Mouse (Mus musculus): Measurements from ENCODE around the gene Snrpa1. TPM values are rescaled to one million over a fixed set of nuclear protein-coding genes. Genes with fewer than 3 reads are reported as not detected.
A peak's percentile ranks its signal among the peaks of the same experiment; 100 is the strongest.

The Snrpa1 gene
- polyA plus RNA-seq (2011; ENCODE audit: insufficient read depth, insufficient read length, low read depth, missing spikeins) = 152 and 155 TPM in 2 replicates

GRCm38 (mm10) chr7:66058703-66059102 lies at the start of gene Snrpa1:
TSS of gene Snrpa1 (plus strand) at chr7:66059003.
- no peak for TF ChIP-seq EP300 (IDR thresholded peaks at IDR 0.05; ENCODE audit: insufficient read depth, low read depth, low read length)
- TF ChIP-seq CTCF (IDR thresholded peaks at IDR 0.05; ENCODE audit: low read depth, low read length) = no peak
- TF ChIP-seq POLR2A (IDR thresholded peaks at IDR 0.05; ENCODE audit: insufficient read depth, low read length) = no peak

GRCm38 (mm10) chr7:66010518-66010917 lies 48.3 kb upstream of the Snrpa1 start:
- Histone ChIP-seq H3K9me3 (replicated peaks; ENCODE audit: control insufficient read depth, insufficient read depth, low read length, poor library complexity, severe bottlenecking) (no peaks in the 10 kb centered on the region), H3K27ac (ENCODE audit: insufficient read depth, low read length) (no peak overlapping the region), H3K27me3 (ENCODE audit: control insufficient read depth, insufficient read depth, low read length, poor library complexity, severe bottlenecking) (no peaks in the 10 kb centered on the region), H3K36me3 (ENCODE audit: control insufficient read depth, insufficient read depth, low read length, poor library complexity, severe bottlenecking) (no peaks in the 10 kb centered on the region), H3K4me3 (ENCODE audit: low read depth, low read length) (no peak overlapping the region), H3K4me1 (ENCODE audit: control insufficient read depth, insufficient read depth, low read length) (no peaks in the 10 kb centered on the region), H3K9ac (ENCODE audit: low read depth, poor library complexity, severe bottlenecking) (no peak overlapping the region)
- TF ChIP-seq EP300 (IDR thresholded peaks at IDR 0.05; ENCODE audit: insufficient read depth, low read depth, low read length) (no peak), CTCF (IDR thresholded peaks at IDR 0.05; ENCODE audit: low read depth, low read length) (no peak), POLR2A (IDR thresholded peaks at IDR 0.05; ENCODE audit: insufficient read depth, low read length) (no peak)

More at GRCm38 (mm10) chr7:66058703-66059102, at the start of gene Snrpa1:
- Histone ChIP-seq H3K9ac (ENCODE audit: low read depth, poor library complexity, severe bottlenecking) (peak within 1 kb of the TSS; percentile 87), H3K36me3 (ENCODE audit: control insufficient read depth, insufficient read depth, low read length, poor library complexity, severe bottlenecking) (peaks cover 14% of the 10 kb centered on the region), H3K27me3 (ENCODE audit: control insufficient read depth, insufficient read depth, low read length, poor library complexity, severe bottlenecking) (no peaks in the 10 kb centered on the region), H3K9me3 (replicated peaks; ENCODE audit: control insufficient read depth, insufficient read depth, low read length, poor library complexity, severe bottlenecking) (no peaks in the 10 kb centered on the region), H3K4me3 (ENCODE audit: low read depth, low read length) (peak within 1 kb of the TSS; percentile 91), H3K27ac (ENCODE audit: insufficient read depth, low read length) (no peak within 1 kb of the TSS), H3K4me1 (ENCODE audit: control insufficient read depth, insufficient read depth, low read length) (no peaks in the 10 kb centered on the region)

- Histone ChIP-seq H3K4me3 (ENCODE audit: low read depth, low read length) (no peak overlapping the region), H3K4me1 (ENCODE audit: control insufficient read depth, insufficient read depth, low read length) (no peaks in the 10 kb centered on the region), H3K9me3 (replicated peaks; ENCODE audit: control insufficient read depth, insufficient read depth, low read length, poor library complexity, severe bottlenecking) (no peaks in the 10 kb centered on the region), H3K27me3 (ENCODE audit: control insufficient read depth, insufficient read depth, low read length, poor library complexity, severe bottlenecking) (no peaks in the 10 kb centered on the region), H3K9ac (ENCODE audit: low read depth, poor library complexity, severe bottlenecking) (no peak overlapping the region), H3K36me3 (ENCODE audit: control insufficient read depth, insufficient read depth, low read length, poor library complexity, severe bottlenecking) (no peaks in the 10 kb centered on the region), H3K27ac (ENCODE audit: insufficient read depth, low read length) (no peak overlapping the region)
- TF ChIP-seq CTCF (IDR thresholded peaks at IDR 0.05; ENCODE audit: low read depth, low read length) (peak; percentile 62), EP300 (IDR thresholded peaks at IDR 0.05; ENCODE audit: insufficient read depth, low read depth, low read length) (no peak), POLR2A (IDR thresholded peaks at IDR 0.05; ENCODE audit: insufficient read depth, low read length) (no peak)
Measured at GRCm38 (mm10) chr7:66027747-66028146, 31.1 kb upstream of the Snrpa1 start.

GRCm38 (mm10) chr7:66028766-66029512 lies 29.9 kb upstream of the Snrpa1 start:
- H3K9ac ChIP-seq (ENCODE audit: low read depth, poor library complexity, severe bottlenecking) = no peak overlapping the region
- H3K27ac ChIP-seq (ENCODE audit: insufficient read depth, low read length) = no peak overlapping the region
- H3K4me3 ChIP-seq (ENCODE audit: low read depth, low read length) = no peak overlapping the region

GRCm38 (mm10) chr7:66036809-66037208 lies 22.0 kb upstream of the Snrpa1 start:
- no peak overlapping the region for H3K9ac ChIP-seq (ENCODE audit: low read depth, poor library complexity, severe bottlenecking)
- no peaks in the 10 kb centered on the region for H3K27me3 ChIP-seq (ENCODE audit: control insufficient read depth, insufficient read depth, low read length, poor library complexity, severe bottlenecking)
- TF ChIP-seq CTCF (IDR thresholded peaks at IDR 0.05; ENCODE audit: low read depth, low read length) = no peak
- no peak for TF ChIP-seq EP300 (IDR thresholded peaks at IDR 0.05; ENCODE audit: insufficient read depth, low read depth, low read length)
- TF ChIP-seq POLR2A (IDR thresholded peaks at IDR 0.05; ENCODE audit: insufficient read depth, low read length) = no peak
- no peaks in the 10 kb centered on the region for H3K9me3 ChIP-seq (replicated peaks; ENCODE audit: control insufficient read depth, insufficient read depth, low read length, poor library complexity, severe bottlenecking)
- no peak overlapping the region for H3K4me3 ChIP-seq (ENCODE audit: low read depth, low read length)
- H3K36me3 ChIP-seq (ENCODE audit: control insufficient read depth, insufficient read depth, low read length, poor library complexity, severe bottlenecking) = no peaks in the 10 kb centered on the region
- H3K4me1 ChIP-seq (ENCODE audit: control insufficient read depth, insufficient read depth, low read length) = no peaks in the 10 kb centered on the region
- H3K27ac ChIP-seq (ENCODE audit: insufficient read depth, low read length) = no peak overlapping the region

More at GRCm38 (mm10) chr7:66028766-66029512, 29.9 kb upstream of the Snrpa1 start:
- TF ChIP-seq CTCF (IDR thresholded peaks at IDR 0.05; ENCODE audit: low read depth, low read length) (no peak), EP300 (IDR thresholded peaks at IDR 0.05; ENCODE audit: insufficient read depth, low read depth, low read length) (no peak)
- Histone ChIP-seq H3K27me3 (ENCODE audit: control insufficient read depth, insufficient read depth, low read length, poor library complexity, severe bottlenecking) (no peaks in the 10 kb centered on the region), H3K36me3 (ENCODE audit: control insufficient read depth, insufficient read depth, low read length, poor library complexity, severe bottlenecking) (no peaks in the 10 kb centered on the region), H3K9me3 (replicated peaks; ENCODE audit: control insufficient read depth, insufficient read depth, low read length, poor library complexity, severe bottlenecking) (no peaks in the 10 kb centered on the region), H3K4me1 (ENCODE audit: control insufficient read depth, insufficient read depth, low read length) (no peaks in the 10 kb centered on the region)

GRCm38 (mm10) chr7:66038261-66038660 lies 20.5 kb upstream of the Snrpa1 start:
- no peaks in the 10 kb centered on the region for H3K4me1 ChIP-seq (ENCODE audit: control insufficient read depth, insufficient read depth, low read length)

More at GRCm38 (mm10) chr7:66038261-66038660, 20.5 kb upstream of the Snrpa1 start:
- Histone ChIP-seq H3K27ac (ENCODE audit: insufficient read depth, low read length) (no peak overlapping the region), H3K27me3 (ENCODE audit: control insufficient read depth, insufficient read depth, low read length, poor library complexity, severe bottlenecking) (no peaks in the 10 kb centered on the region), H3K36me3 (ENCODE audit: control insufficient read depth, insufficient read depth, low read length, poor library complexity, severe bottlenecking) (no peaks in the 10 kb centered on the region), H3K9me3 (replicated peaks; ENCODE audit: control insufficient read depth, insufficient read depth, low read length, poor library complexity, severe bottlenecking) (no peaks in the 10 kb centered on the region), H3K4me3 (ENCODE audit: low read depth, low read length) (no peak overlapping the region), H3K9ac (ENCODE audit: low read depth, poor library complexity, severe bottlenecking) (no peak overlapping the region)
- TF ChIP-seq CTCF (IDR thresholded peaks at IDR 0.05; ENCODE audit: low read depth, low read length) (no peak), POLR2A (IDR thresholded peaks at IDR 0.05; ENCODE audit: insufficient read depth, low read length) (no peak), EP300 (IDR thresholded peaks at IDR 0.05; ENCODE audit: insufficient read depth, low read depth, low read length) (no peak)

All from ES-Bruce4 (cell line).